Comparison of ENCODE assay signal across 8 mouse cellular contexts in the genomic region with DNA sequence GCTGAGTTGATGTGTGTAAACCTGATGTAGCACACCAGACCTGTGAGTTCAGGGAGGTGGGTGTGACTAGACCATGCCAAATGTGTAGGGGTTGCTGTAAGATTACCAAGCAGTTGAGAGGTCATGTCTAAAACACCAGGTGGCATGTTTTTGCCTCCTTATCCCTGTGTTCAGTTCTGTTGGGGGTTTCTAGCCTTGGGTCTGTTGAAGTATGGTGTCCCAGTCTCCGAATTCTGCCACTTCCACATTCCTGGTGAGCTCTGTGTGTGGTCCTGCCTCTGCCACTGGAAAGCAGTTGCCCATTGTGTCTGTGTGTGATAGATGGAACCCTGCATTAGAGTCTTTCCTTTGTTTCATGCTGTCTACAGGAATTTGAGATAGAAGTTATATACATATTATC. TPM values are rescaled to one million over a fixed set of nuclear protein-coding genes. Genes with fewer than 3 reads are reported as not detected.
DNase-seq lines count a peak whose midpoint lies in the region; ATAC-seq lines count a peak whose summit lies in the region.

No protein-coding gene starts in this region.

- DNase-seq in heart, postnatal 10 days = no peak
- no peak for DNase-seq in embryonic facial prominence, embryonic 11.5 days (ENCODE audit: low spot score)
- peak; percentile 17 for DNase-seq in neural tube, embryonic 10.5 days (ENCODE audit: extremely low spot score, low spot score)
- DNase-seq in right cerebral cortex, postnatal 25 days = no peak
- DNase-seq in left cerebral cortex, postnatal 25 days (ENCODE audit: low spot score in 2 of 2) = no peak
- no peak for DNase-seq in left cerebral cortex, postnatal 10 days (ENCODE audit: extremely low spot score in 1 of 2, low spot score in 2 of 2)

- H3K9me3 ChIP-seq in heart, embryonic 12.5 days (replicated peaks) = no peaks in the 10 kb centered on the region
- H3K9me3 ChIP-seq in embryonic facial prominence, embryonic 11.5 days (replicated peaks; ENCODE audit: control insufficient read depth, low read length) = no peaks in the 10 kb centered on the region
- H3K9me3 ChIP-seq in intestine, embryonic 16.5 days (ENCODE audit: control insufficient read depth, low read length) = no peaks in the 10 kb centered on the region

- H3K27ac ChIP-seq in heart, embryonic 12.5 days (ENCODE audit: poor library complexity, severe bottlenecking) = no peak overlapping the region
- no peak overlapping the region for H3K27ac ChIP-seq in embryonic facial prominence, embryonic 11.5 days (replicated peaks; ENCODE audit: low read depth, low read length)
- H3K27ac ChIP-seq in intestine, embryonic 16.5 days (ENCODE audit: low read length) = no peak overlapping the region

- H3K4me3 ChIP-seq in heart, embryonic 12.5 days = peak overlapping the region; percentile 80
- peak overlapping the region; percentile 75 for H3K4me3 ChIP-seq in embryonic facial prominence, embryonic 11.5 days (ENCODE audit: low read depth, low read length)
- peak overlapping the region; percentile 85 for H3K4me3 ChIP-seq in intestine, embryonic 16.5 days (ENCODE audit: low read length)

- H3K27me3 ChIP-seq in heart, embryonic 12.5 days (replicated peaks) = no peaks in the 10 kb centered on the region
- no peaks in the 10 kb centered on the region for H3K27me3 ChIP-seq in embryonic facial prominence, embryonic 11.5 days (ENCODE audit: control insufficient read depth, insufficient read depth, low read length)
- no peaks in the 10 kb centered on the region for H3K27me3 ChIP-seq in intestine, embryonic 16.5 days (replicated peaks; ENCODE audit: control insufficient read depth, insufficient read depth, low read length)

- ATAC-seq in heart, embryonic 12.5 days (ENCODE audit: insufficient number of reproducible peaks, low FRiP score) = no peak
- ATAC-seq in embryonic facial prominence, embryonic 11.5 days (replicated peaks; ENCODE audit: insufficient number of reproducible peaks, low FRiP score, low TSS enrichment, low read depth) = no peak
- no peak for ATAC-seq in intestine, embryonic 16.5 days

- WGBS in heart, embryonic 12.5 days = 48% methylated on average over 1 of the region's 1 CpGs
- 18% methylated on average over 1 of the region's 1 CpGs for WGBS in embryonic facial prominence, embryonic 11.5 days
- WGBS in intestine, embryonic 16.5 days = 53% methylated on average over 1 of the region's 1 CpGs

- H3K4me1 ChIP-seq in heart, embryonic 12.5 days (replicated peaks) = peaks cover 21% of the 10 kb centered on the region
- H3K4me1 ChIP-seq in embryonic facial prominence, embryonic 11.5 days (ENCODE audit: control insufficient read depth, insufficient read depth, low read length) = no peaks in the 10 kb centered on the region; the same call in 1 of the 2 replicates
- peaks cover 12% of the 10 kb centered on the region for H3K4me1 ChIP-seq in intestine, embryonic 16.5 days (ENCODE audit: control insufficient read depth, insufficient read depth, low read length)

- peak overlapping the region; percentile 32; the same call in 1 of the 2 replicates for H3K9ac ChIP-seq in heart, embryonic 12.5 days
- H3K9ac ChIP-seq in embryonic facial prominence, embryonic 11.5 days (replicated peaks; ENCODE audit: low read length) = no peak overlapping the region; the same call in 1 of the 2 replicates
- peak overlapping the region; percentile 87; the same call in 1 of the 2 replicates for H3K9ac ChIP-seq in intestine, embryonic 16.5 days (ENCODE audit: low read depth, low read length)

- no peaks in the 10 kb centered on the region for H3K36me3 ChIP-seq in heart, embryonic 12.5 days
- no peaks in the 10 kb centered on the region for H3K36me3 ChIP-seq in embryonic facial prominence, embryonic 11.5 days (replicated peaks; ENCODE audit: control insufficient read depth, insufficient read depth, low read depth, low read length)
- no peaks in the 10 kb centered on the region for H3K36me3 ChIP-seq in intestine, embryonic 16.5 days (ENCODE audit: control insufficient read depth, insufficient read depth, low read length)

- H3K4me2 ChIP-seq in heart, embryonic 12.5 days = peak overlapping the region; percentile 75
- peak overlapping the region; percentile 74 for H3K4me2 ChIP-seq in embryonic facial prominence, embryonic 11.5 days (ENCODE audit: low read depth, low read length)
- peak overlapping the region; percentile 81 for H3K4me2 ChIP-seq in intestine, embryonic 16.5 days (ENCODE audit: low read depth, low read length)

- intact Hi-C loops in heart, postnatal 10 days (cut with DNase I) = no loop called here
- intact Hi-C loops in left cerebral cortex, postnatal 25 days (cut with DNase I) = no loop called here
- intact Hi-C loops in left cerebral cortex, postnatal 10 days (cut with DNase I) = no loop called here

RNA-seq across cellular contexts. Expression of gene Aco1, which starts 1.7 kb away (rescaled TPM):
- polyA plus RNA-seq in heart, embryonic 12.5 days (2016; fragmentation: Nextera tagmentation; extraction: Ambion mirVana) = 33.1 and 34.6 TPM in 2 replicates
- 10 to 100 TPM; 43.7 to 45.9 TPM for total RNA-seq in heart, postnatal 10 days (2021)
- 59.3 and 62.8 TPM in 2 replicates for polyA plus RNA-seq in embryonic facial prominence, embryonic 11.5 days (2014; fragmentation: Nextera tagmentation; extraction: Ambion mirVana)
- 79.0 and 88.1 TPM in 2 replicates for polyA plus RNA-seq in intestine, embryonic 16.5 days (2015; fragmentation: Nextera tagmentation; extraction: Ambion mirVana)
- total RNA-seq in left cerebral cortex, postnatal 25 days (2021) = 10 to 100 TPM; 29.5 to 32.2 TPM
- 10 to 100 TPM; 43.7 to 45.7 TPM for total RNA-seq in left cerebral cortex, postnatal 10 days (2021)
